Mouse (Mus musculus) right cerebral cortex, postnatal 10 days (tissue): ENCODE measurements around the gene Pjvk.
"Not testable (repeated sequence)": the region's sequence is repeated elsewhere in the genome, so short reads cannot be mapped to it uniquely, and the experiment has no call there.

ENCODE experiments used
- DNase-seq, 2 experiments: peaks; one replicate each; pipeline ENCODE4 v3.0.0; 2021; ENCODE audit warnings: low spot score in 2 of 2

The Pjvk gene

GRCm38 (mm10) chr2:76647883-76648570 is at the start of gene Pjvk, which contains the start of gene Prkra:
Gene Pjvk, plus strand, starts transcription at chr2:76648476.
Gene Prkra, minus strand, starts transcription at chr2:76648015.
- peak; percentile 97 to 98 for DNase-seq

DNA sequence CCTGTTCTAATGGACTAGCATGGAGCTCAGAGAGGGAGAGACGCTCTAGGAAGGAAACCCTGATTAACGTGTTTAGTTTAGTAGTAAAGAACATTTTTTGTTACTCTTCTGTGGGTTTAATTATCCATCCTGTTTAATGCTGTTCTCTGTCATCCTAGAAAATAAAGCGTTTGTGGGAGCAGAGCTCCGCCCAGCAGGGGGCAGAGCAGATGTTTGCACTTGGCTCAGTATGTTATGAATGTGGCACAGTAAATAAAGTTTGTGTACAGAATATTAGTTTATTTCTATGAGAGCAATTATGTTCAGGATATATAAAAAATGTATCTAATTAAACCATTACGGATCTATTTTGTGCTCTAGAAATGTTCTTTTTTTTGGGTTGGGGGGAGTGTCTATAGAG is 49.1 kb upstream of the Pjvk start:
- no peak for DNase-seq

DNA sequence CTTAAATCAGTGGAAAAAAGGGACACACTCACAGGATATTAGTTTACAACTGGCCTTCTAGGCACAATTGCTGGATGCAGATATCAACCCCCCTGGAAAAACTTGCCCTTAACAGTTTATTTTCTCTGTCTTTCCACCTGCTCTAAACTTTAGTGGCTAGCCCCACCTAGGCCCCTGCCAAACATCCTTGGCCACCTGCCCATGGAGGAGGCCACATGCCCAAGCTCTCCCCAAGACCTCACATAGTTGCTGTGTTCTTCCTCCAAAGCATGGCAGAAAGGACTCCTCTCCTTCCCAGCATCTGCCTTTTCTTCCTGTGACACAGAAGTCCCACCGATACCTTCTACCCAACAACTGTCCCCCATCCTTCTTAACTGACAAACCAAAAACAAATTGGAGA is 46.0 kb upstream of the Pjvk start:
- no peak for DNase-seq

- no peak for DNase-seq
Measured at GRCm38 (mm10) chr2:76606704-76607103, 41.6 kb upstream of the Pjvk start.

GRCm38 (mm10) chr2:76610326-76611104 is 37.8 kb upstream of the Pjvk start:
- DNase-seq = no peak

DNA sequence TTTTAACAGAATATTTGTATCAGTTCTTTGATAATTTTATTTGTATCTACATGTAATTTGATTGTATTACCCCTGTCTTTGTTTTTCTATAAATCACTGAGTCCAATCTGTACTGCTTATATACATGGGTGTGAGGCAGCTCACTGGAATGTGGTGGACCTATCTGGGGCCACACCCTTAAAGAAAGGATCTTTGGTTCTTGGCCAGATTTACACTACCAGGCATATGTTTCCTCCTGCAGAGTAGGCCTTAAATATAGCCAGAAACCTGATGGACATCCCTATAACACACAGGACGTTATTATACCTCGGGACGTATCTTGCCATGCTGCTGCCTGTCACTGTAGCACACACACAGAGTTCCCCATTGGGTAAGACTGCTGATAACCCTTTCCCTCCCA is 36.3 kb upstream of the Pjvk start:
- no peak for DNase-seq

- peak; percentile 55 to 71 for DNase-seq
Measured at GRCm38 (mm10) chr2:76618078-76618477, 30.2 kb upstream of the Pjvk start.

DNA sequence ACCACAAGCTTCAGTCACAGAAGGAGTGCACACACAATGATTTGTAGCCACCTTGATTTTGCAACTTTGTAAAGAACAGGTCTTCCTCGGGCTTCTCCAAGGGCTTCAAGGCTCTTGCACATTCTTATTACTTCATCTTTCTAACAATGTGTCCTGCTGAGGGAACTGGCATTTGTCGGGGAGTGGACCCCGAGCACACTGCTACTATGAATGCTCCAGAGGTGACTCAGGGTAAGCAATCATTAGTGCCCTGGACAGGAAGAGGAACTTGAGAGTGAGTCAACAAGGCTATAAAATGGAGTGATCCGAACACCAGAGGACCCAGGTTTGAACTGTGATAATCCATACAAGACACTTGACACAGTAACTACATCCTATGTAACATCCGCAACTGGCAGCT is 28.1 kb upstream of the Pjvk start:
- DNase-seq = no peak

GRCm38 (mm10) chr2:76621724-76622123 is 26.6 kb upstream of the Pjvk start:
- DNase-seq = no peak

GRCm38 (mm10) chr2:76622316-76622715 is 26.0 kb upstream of the Pjvk start:
- DNase-seq = not testable (repeated sequence)

DNA sequence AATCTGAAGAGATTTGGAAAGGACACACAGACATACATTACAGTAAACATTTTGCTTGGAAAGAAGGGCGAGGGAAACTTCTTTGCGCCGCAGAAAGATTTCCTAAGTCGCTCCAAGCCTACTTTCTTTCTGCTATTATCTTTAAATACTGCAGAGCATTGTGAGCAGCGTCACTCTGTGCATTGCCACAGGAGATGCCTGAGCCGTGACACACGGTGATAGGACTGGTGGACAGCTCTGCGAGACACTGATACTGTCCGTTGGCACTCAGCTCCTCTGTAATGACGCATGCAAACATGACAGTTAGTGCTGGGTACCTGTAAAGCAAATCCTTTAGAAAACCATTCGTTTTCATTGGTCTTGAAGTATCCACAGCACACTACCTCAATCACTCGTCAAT is 18.0 kb upstream of the Pjvk start:
- no peak for DNase-seq

- DNase-seq = no peak
Measured at GRCm38 (mm10) chr2:76631600-76631999, 16.7 kb upstream of the Pjvk start.

DNA sequence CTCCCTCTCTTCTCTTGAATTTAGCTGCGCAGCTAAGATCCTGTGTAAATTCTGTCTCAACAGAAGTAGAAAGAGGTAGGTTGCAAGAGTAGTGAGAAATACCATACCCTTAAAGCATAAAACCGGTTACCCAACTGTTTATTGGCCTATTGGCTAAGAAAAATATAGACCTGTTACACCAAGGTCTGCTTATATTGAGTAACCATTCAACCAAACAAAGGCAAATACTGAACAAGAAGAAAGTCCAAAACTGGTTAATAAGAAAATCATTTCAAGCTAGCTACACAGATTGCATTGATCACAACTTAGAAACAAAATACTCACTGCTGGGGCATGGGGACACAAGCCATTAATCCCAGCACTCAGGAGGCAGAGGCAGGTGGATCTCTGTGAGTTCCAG is 8.6 kb upstream of the Pjvk start:
- DNase-seq = no peak

- no peak for DNase-seq
Measured at GRCm38 (mm10) chr2:76643801-76644200, 4.5 kb upstream of the Pjvk start.

- DNase-seq = no peak
Measured at GRCm38 (mm10) chr2:76647441-76647869, 821 bp upstream of the Pjvk start.

DNA sequence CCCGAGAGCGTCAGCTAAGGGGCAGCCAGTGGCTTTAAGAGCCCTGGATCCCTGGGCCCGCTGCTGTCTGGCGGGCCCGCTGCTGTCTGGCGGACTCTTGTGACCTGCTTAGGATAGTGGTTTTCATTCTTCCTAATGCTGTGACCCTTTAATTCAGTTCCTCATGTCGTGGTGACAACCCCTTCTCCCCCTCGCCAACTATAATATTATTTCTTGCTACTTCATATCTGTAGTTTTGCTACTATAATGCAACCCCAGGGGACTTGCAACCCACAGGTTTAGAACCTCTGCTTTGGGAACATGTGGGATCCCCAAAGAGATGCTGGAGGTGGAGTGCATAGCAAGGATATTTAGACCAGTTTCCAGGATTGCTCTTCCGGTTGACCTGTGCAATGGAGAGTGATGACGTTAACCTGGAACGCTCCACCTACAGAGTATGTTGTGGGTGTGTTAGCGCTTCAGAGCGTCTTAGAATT is 428 bp downstream of the Pjvk start:
- peak in 1 of 2 experiments; percentile 46 for DNase-seq

DNA sequence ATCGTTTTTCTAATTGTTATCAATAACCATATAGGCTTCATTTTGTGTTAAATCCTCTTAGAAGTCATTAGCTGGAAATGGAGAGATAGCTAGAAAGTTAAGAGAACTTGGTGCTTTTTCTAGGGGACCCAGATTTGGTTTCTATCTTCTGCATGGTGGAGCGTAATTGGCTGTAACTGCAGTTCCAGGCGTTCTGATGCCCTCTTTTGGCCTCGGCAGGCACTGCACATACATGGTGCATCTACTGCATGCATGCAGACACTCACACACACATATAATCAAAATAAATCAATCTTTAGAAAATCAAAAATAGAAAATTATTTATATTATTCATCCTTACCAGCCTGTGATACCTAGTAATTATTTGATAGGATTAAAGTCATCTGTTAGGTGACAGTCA is 4.8 kb downstream of the Pjvk start:
- DNase-seq = no peak

DNA sequence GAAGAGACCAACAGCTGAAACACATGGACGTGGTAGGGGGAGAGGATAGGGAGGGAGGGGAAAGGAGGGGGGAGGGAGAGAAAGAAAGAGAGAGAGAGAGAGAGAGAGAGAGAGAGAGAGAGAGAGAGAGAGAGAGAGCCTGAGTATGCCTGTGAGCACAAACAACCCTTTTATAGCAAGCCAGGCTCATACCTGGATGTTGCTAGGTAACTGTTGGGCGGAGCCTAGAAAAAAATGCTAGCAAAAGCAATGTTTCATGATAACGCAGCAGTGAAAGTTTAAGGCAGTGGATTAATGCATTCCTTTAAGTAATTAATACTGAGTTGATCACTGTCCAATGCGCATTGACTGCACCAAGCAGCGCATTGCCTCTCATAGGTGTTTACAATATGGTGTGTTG is 6.4 kb downstream of the Pjvk start:
- DNase-seq = no peak

GRCm38 (mm10) chr2:76655444-76655843 is 7.2 kb downstream of the Pjvk start:
- DNase-seq = no peak

GRCm38 (mm10) chr2:76655982-76656381 is 7.7 kb downstream of the Pjvk start:
- DNase-seq = no peak

DNA sequence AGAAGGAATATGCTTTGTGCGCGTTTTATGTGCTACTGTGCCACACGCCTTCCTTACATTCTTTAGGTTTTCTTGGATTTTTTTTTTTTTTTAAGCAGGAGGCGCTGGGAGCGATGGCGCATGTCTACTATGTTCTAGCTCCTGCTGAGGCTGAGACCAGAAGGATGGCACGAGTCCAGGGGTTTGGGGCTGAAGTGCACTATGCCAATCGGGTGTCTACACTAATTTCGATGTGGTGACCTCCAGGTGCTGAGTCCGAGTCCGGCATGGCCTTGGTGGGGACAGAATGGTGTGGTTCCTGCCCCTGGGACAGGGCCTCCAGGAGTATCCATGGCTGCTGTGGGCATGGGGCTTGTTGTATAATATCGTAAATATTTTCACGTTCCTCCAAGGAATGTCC is 10.3 kb downstream of the Pjvk start:
- DNase-seq = no peak

DNA sequence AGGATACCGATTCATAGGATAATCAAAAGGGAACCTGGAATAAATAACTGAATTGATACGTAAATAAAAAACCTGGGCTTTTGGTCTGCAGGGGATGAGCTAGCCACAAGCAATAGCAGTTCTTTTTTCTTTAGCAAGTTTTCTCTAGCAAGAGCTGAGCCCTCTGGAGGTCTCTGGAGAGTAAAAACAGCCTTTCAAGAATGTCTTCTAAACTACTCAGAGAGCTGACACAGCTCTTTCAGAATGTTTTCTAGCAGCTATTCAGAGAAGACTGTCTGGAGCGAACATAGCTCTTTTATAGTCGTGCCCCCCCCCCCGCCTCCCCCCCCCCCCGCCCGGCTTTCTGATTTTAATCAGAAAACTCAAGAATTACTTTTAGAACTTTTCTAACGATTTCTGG is 11.1 kb downstream of the Pjvk start:
- no peak for DNase-seq

DNA sequence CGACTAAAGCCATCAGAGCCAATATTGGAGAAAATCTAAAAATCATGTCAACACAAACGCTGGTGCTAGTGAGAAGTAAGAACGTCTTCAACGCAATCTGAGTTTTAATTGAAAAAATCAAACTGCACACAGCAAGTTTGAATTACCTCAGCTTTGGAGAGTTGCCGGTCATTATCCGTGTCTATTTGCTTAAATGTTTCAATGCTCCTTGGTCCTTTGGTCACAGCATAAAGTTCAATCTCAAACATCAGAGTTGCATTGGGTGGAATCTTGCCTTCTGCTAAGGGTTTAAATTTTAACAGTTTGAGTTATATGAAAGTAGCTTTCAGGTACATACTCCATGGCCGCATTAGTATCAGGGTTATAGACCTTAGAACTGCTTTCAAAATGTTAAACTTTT is 17.3 kb downstream of the Pjvk start:
- DNase-seq = no peak
